Mouse (Mus musculus) cerebellum, postnatal 14 days (tissue): ENCODE measurements around the gene Zfp523.
"Not testable (repeated sequence)": the region's sequence is repeated elsewhere in the genome, so short reads cannot be mapped to it uniquely, and the experiment has no call there.

ENCODE experiments used
- DNase-seq, 2 experiments: peaks; one replicate each; pipeline ENCODE4 v3.0.0; 2021; ENCODE audit warnings: mixed read lengths in 2 of 2

Gene Zfp523

GRCm38 (mm10) chr17:28212391-28212790 is 35.5 kb downstream of the Zfp523 start:
- DNase-seq: no peak

GRCm38 (mm10) chr17:28213236-28213635 is 36.3 kb downstream of the Zfp523 start:
- peak in 1 of 2 experiments; percentile 57 for DNase-seq

- DNase-seq: no peak
Measured at GRCm38 (mm10) chr17:28216791-28217190, 39.9 kb downstream of the Zfp523 start.

- DNase-seq: no peak
Measured at GRCm38 (mm10) chr17:28217721-28218649, 41.1 kb downstream of the Zfp523 start.

GRCm38 (mm10) chr17:28222463-28222862 is 45.5 kb downstream of the Zfp523 start:
- not testable (repeated sequence) for DNase-seq

GRCm38 (mm10) chr17:28223561-28224391 is 46.8 kb downstream of the Zfp523 start:
- DNase-seq: peak; percentile 93 to 94

GRCm38 (mm10) chr17:28224615-28225014 is 47.7 kb downstream of the Zfp523 start:
- no peak for DNase-seq

GRCm38 (mm10) chr17:28226014-28226413 is 49.1 kb downstream of the Zfp523 start:
- peak; percentile 93 to 97 for DNase-seq

- DNase-seq: no peak
Measured at GRCm38 (mm10) chr17:28230486-28230885, 53.6 kb downstream of the Zfp523 start.

- no peak for DNase-seq
Measured at GRCm38 (mm10) chr17:28231026-28231736, 54.3 kb downstream of the Zfp523 start.

GRCm38 (mm10) chr17:28232475-28233060 is 55.6 kb downstream of the Zfp523 start, which contains the start of gene Ppard:
Gene Ppard, plus strand, starts transcription at chr17:28232700.
- DNase-seq: peak; percentile 99 to 100

GRCm38 (mm10) chr17:28233091-28233731 is 56.3 kb downstream of the Zfp523 start:
- DNase-seq: peak; percentile 38 to 51

- peak; percentile 61 to 65 for DNase-seq
Measured at GRCm38 (mm10) chr17:28234641-28235040, 57.7 kb downstream of the Zfp523 start.

GRCm38 (mm10) chr17:28235982-28236635 is 59.2 kb downstream of the Zfp523 start:
- peak; percentile 45 to 49 for DNase-seq

GRCm38 (mm10) chr17:28236636-28237015 is 59.7 kb downstream of the Zfp523 start:
- no peak for DNase-seq

- DNase-seq: no peak
Measured at GRCm38 (mm10) chr17:28237362-28237761, 60.4 kb downstream of the Zfp523 start.

GRCm38 (mm10) chr17:28237874-28238273 is 60.9 kb downstream of the Zfp523 start:
- no peak for DNase-seq

GRCm38 (mm10) chr17:28240846-28241245 is 63.9 kb downstream of the Zfp523 start:
- DNase-seq: no peak

GRCm38 (mm10) chr17:28242296-28242695 is 65.4 kb downstream of the Zfp523 start:
- DNase-seq: no peak

GRCm38 (mm10) chr17:28244214-28244613 is 67.3 kb downstream of the Zfp523 start:
- no peak for DNase-seq

GRCm38 (mm10) chr17:28244714-28245113 is 67.8 kb downstream of the Zfp523 start:
- peak in 1 of 2 experiments; percentile 58 for DNase-seq
